Mouse (Mus musculus): ENCODE results near the gene Neurod2.

DNA sequence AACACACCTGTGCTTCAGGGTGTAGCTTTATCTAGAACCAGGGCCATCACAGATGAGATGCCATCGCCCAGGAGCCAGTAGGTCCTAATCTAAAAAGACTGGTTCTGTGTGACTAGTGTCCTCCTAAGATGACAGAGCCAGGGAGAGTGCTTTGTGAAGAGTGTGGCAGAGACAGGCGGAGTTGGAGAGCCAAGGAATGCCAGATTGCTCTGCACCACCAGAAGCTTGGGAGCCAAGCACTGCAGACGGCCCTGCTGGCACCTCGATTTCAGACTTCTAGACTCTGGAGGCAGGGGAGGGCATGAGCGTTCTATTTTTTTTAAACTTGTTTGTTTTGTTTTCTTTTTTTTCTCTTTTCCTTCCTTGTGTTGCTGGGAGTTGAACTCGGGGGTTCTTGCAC, 39.9 kb upstream of the Neurod2 start:
- TF ChIP-seq POLR2A (IDR thresholded peaks at IDR 0.05; ENCODE audit: borderline replicate concordance, control insufficient read depth, low read depth, low read length) (no peak), CTCF (IDR thresholded peaks at IDR 0.05; ENCODE audit: control insufficient read depth, insufficient read depth, low read length) (no peak)

All from bone marrow, adult 2 months (tissue).